Mouse (Mus musculus) testis, adult 2 months (tissue): ENCODE data around the gene Gm128.

Source experiments
- CTCF ChIP-seq: fragments of 200-500 bp; IDR thresholded peaks from 2 replicates; pipeline ENCODE4 v1.5.1; 2012; ENCODE audit warnings: low read depth, mild to moderate bottlenecking, inconsistent platforms, low read length, moderate library complexity; ENCODE audit not compliant: control insufficient read depth, insufficient read depth, insufficient replicate concordance
- POLR2A ChIP-seq: fragments of 200-500 bp; IDR thresholded peaks from 2 replicates; pipeline ENCODE4 v1.6.1; 2012; ENCODE audit warnings: low read depth, mild to moderate bottlenecking, inconsistent platforms, low read length, moderate library complexity; ENCODE audit not compliant: control insufficient read depth

GRCm38 (mm10) chr3:95230495-95231297 lies 10.7 kb downstream of the Gm128 start:
- TF ChIP-seq CTCF (no peak), POLR2A (no peak; the same call in 1 of the 2 replicates)
